Mouse (Mus musculus): ENCODE results near the gene Fchsd2. TPM values are rescaled to one million over a fixed set of nuclear protein-coding genes. Genes with fewer than 3 reads are reported as not detected.
A peak's percentile ranks its signal among the peaks of the same experiment; 100 is the strongest.

The Fchsd2 gene
- total RNA-seq, 4 experiments from 2014 or later: 40.1 to 46.5 (median 43.4) TPM

- no peak for DNase-seq (ENCODE audit: low spot score in 2 of 2)
Observed at GRCm38 (mm10) chr7:101314396-101314795, 221.7 kb downstream of the Fchsd2 start.

- no peak for DNase-seq (ENCODE audit: low spot score in 2 of 2)
Observed at GRCm38 (mm10) chr7:101315699-101316098, 223.0 kb downstream of the Fchsd2 start.

GRCm38 (mm10) chr7:101316591-101317001 lies 223.9 kb downstream of the Fchsd2 start:
- DNase-seq (ENCODE audit: low spot score in 2 of 2): no peak

- no peak for DNase-seq (ENCODE audit: low spot score in 2 of 2)
Observed at GRCm38 (mm10) chr7:101317014-101317413, 224.4 kb downstream of the Fchsd2 start, which contains the start of gene Stard10. Stard10 (plus strand) TSS chr7:101317086.

- no peak for DNase-seq (ENCODE audit: low spot score in 2 of 2)
Observed at GRCm38 (mm10) chr7:101318848-101319247, 226.2 kb downstream of the Fchsd2 start.

GRCm38 (mm10) chr7:101319796-101320195 lies 227.1 kb downstream of the Fchsd2 start:
- no peak for DNase-seq (ENCODE audit: low spot score in 2 of 2)

- DNase-seq (ENCODE audit: low spot score in 2 of 2): no peak
Observed at GRCm38 (mm10) chr7:101320399-101321217, 227.9 kb downstream of the Fchsd2 start.

GRCm38 (mm10) chr7:101321218-101321827 lies 228.7 kb downstream of the Fchsd2 start:
- DNase-seq (ENCODE audit: low spot score in 2 of 2): no peak

GRCm38 (mm10) chr7:101323141-101323594 lies 230.5 kb downstream of the Fchsd2 start:
- DNase-seq (ENCODE audit: low spot score in 2 of 2): no peak

- DNase-seq (ENCODE audit: low spot score in 2 of 2): no peak
Observed at GRCm38 (mm10) chr7:101324142-101324962, 231.7 kb downstream of the Fchsd2 start.

GRCm38 (mm10) chr7:101326006-101326405 lies 233.3 kb downstream of the Fchsd2 start:
- DNase-seq (ENCODE audit: low spot score in 2 of 2): no peak

- no peak for DNase-seq (ENCODE audit: low spot score in 2 of 2)
Observed at GRCm38 (mm10) chr7:101327263-101327662, 234.6 kb downstream of the Fchsd2 start.

- no peak for DNase-seq (ENCODE audit: low spot score in 2 of 2)
Observed at GRCm38 (mm10) chr7:101327786-101328185, 235.1 kb downstream of the Fchsd2 start.

GRCm38 (mm10) chr7:101328621-101329158 lies 236.0 kb downstream of the Fchsd2 start:
- DNase-seq (ENCODE audit: low spot score in 2 of 2): peak; percentile 68 to 69

GRCm38 (mm10) chr7:101329606-101330005 lies 236.9 kb downstream of the Fchsd2 start:
- no peak for DNase-seq (ENCODE audit: low spot score in 2 of 2)

- no peak for DNase-seq (ENCODE audit: low spot score in 2 of 2)
Observed at GRCm38 (mm10) chr7:101330074-101330840, 237.6 kb downstream of the Fchsd2 start.

GRCm38 (mm10) chr7:101330841-101331173 lies 238.1 kb downstream of the Fchsd2 start:
- no peak for DNase-seq (ENCODE audit: low spot score in 2 of 2)

GRCm38 (mm10) chr7:101332045-101332831 lies 239.6 kb downstream of the Fchsd2 start:
- no peak for DNase-seq (ENCODE audit: low spot score in 2 of 2)
